Mouse (Mus musculus): Measurements from ENCODE around the gene Lexm. TPM values are rescaled to one million over a fixed set of nuclear protein-coding genes. Genes with fewer than 3 reads are reported as not detected.

The Lexm gene
- total RNA-seq, 1 experiment from 2014 or later = not detected

GRCm38 (mm10) chr4:106590142-106590541 lies 26.9 kb downstream of the Lexm start:
- no peak for ATAC-seq (replicated peaks; ENCODE audit: low read depth, poor library complexity, severe bottlenecking)

DNA sequence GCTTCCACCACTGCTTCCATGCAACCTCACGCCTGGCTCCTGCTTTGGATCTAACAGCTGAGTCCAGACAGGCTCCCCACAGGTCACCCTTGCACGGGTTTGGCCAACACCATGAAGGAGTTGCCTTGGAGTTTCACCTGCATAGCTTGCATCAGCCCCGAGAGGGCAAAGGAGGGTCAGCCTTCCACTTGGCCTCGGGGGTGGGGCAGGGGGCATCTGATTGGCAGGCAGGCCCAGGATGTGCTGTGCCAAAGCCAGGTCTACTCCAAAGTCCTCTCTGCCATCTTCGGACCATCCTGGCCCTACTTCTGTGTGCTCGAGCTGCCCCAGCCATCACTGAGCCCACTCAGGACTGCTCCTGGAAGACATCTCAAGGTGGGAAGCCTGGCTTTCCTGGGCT lies 30.0 kb downstream of the Lexm start:
- ATAC-seq (replicated peaks; ENCODE audit: low read depth, poor library complexity, severe bottlenecking) = no peak

GRCm38 (mm10) chr4:106584665-106585064 lies 32.4 kb downstream of the Lexm start:
- no peak for ATAC-seq (replicated peaks; ENCODE audit: low read depth, poor library complexity, severe bottlenecking)

DNA sequence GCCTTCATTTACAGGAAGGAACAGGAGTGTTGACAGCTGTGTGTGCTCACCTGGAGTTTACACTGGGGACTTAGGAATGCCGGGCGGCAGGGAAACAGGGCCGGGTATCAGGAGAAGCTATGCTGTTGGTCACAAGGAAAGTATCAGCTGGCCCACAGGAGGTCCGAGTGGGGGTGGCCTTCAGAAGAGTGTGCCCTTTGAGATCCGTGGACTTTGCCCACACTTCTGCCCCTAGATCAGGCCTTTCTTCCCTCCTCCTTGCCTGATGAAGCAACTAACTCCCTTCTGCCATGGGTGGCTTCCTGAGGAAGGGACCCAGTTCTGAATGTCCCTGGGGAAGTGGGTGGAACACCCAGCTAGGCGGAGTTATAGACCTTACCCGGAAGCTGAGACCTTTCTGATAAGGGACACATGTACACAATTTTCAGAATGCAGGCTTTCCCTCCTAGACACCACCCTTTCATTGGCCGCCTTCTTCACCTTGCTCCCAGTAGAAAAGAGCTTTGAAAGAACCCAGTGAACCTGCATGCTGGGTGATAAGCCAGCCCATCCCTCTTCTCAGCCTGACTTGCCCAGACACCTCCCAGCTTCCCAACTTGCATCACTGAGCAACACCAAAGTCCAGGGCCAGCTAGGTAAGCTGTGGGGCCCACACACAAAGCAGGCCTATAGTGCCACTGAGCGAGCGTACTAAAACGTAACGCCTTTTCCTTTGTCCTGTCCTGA lies 34.5 kb downstream of the Lexm start:
- ATAC-seq (replicated peaks; ENCODE audit: low read depth, poor library complexity, severe bottlenecking) = peak; percentile 54; the same call in 1 of the 2 replicates

GRCm38 (mm10) chr4:106581865-106582204 lies 35.2 kb downstream of the Lexm start:
- ATAC-seq (replicated peaks; ENCODE audit: low read depth, poor library complexity, severe bottlenecking) = no peak

DNA sequence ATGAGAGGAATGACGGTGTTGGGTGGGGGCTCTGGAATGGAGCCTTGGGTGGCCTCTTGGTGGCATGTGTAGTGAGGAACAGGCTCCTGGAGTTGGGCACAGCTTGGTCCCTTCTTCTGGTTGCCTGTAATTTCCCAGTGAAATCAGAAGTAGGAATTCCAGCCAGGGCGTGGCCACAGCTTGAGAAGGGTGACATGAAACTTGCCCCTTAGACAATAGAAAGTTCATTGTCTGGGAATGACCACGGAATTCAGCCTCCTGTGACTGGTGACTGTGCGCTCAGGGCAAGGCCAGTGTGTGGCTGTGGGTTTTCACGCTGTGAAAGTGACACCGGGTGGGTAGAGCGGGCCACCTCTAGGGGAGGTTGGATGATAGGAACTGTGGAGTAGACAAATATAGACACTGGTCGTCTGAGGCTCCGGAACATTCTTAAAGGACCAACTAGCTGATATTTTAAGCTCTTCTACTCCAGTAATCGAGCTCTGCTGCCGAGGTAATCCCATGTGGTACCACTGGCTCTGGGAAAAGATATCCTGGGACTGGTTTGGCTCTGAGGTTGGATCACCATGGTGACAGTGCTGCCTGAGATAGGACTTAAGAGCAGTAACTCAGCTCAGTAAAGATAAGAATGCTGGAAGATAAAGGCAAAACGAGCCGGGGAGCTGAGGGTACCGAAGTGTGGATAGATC lies 35.7 kb downstream of the Lexm start:
- ATAC-seq (replicated peaks; ENCODE audit: low read depth, poor library complexity, severe bottlenecking) = no peak

GRCm38 (mm10) chr4:106577511-106577910 lies 39.5 kb downstream of the Lexm start:
- no peak for ATAC-seq (replicated peaks; ENCODE audit: low read depth, poor library complexity, severe bottlenecking)

- ATAC-seq (replicated peaks; ENCODE audit: low read depth, poor library complexity, severe bottlenecking) = no peak
Observed at GRCm38 (mm10) chr4:106575022-106575421, 42.0 kb downstream of the Lexm start.

- no peak for ATAC-seq (replicated peaks; ENCODE audit: low read depth, poor library complexity, severe bottlenecking)
Observed at GRCm38 (mm10) chr4:106571081-106571724, 45.8 kb downstream of the Lexm start.

DNA sequence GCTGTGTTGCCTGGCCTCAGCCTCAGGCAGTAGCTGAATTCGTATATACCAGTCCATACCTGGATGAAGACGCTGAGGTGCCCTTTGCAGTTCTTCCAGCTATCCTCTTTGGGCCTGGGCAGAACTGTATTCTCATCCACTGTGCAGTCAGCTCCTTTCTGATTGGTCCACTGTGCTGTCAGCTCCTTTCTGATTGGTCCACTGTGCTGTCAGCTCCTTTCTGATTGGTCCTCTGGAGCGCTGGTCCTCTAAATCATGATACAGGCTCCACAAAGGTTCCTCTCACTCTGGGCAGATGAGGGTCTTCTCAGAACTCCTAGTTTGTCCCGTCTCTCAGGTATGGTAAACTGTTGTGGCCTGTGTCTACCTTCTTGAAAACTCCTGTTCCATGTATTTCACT lies 47.4 kb downstream of the Lexm start:
- ATAC-seq (replicated peaks; ENCODE audit: low read depth, poor library complexity, severe bottlenecking) = no peak

DNA sequence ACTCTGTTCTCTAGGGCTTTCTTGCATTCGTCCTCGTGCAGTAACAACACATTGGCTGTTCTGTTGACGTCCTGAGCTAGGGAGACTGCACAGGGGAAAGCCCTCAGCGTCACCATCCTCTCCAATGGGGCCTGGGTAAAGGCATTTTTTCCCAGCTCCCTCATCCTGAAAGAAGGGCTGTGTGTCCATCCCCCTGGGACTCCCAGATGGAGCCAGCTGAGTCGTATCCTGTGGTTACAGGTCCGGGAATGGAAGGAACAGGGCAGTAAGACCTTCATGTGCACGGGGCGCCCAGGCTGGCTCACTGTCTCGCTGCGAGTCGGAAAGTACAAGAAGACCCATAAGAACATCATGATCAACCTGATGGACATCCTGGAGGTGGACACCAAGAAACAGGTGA lies 52.9 kb downstream of the Lexm start:
- no peak for ATAC-seq (replicated peaks; ENCODE audit: low read depth, poor library complexity, severe bottlenecking)

DNA sequence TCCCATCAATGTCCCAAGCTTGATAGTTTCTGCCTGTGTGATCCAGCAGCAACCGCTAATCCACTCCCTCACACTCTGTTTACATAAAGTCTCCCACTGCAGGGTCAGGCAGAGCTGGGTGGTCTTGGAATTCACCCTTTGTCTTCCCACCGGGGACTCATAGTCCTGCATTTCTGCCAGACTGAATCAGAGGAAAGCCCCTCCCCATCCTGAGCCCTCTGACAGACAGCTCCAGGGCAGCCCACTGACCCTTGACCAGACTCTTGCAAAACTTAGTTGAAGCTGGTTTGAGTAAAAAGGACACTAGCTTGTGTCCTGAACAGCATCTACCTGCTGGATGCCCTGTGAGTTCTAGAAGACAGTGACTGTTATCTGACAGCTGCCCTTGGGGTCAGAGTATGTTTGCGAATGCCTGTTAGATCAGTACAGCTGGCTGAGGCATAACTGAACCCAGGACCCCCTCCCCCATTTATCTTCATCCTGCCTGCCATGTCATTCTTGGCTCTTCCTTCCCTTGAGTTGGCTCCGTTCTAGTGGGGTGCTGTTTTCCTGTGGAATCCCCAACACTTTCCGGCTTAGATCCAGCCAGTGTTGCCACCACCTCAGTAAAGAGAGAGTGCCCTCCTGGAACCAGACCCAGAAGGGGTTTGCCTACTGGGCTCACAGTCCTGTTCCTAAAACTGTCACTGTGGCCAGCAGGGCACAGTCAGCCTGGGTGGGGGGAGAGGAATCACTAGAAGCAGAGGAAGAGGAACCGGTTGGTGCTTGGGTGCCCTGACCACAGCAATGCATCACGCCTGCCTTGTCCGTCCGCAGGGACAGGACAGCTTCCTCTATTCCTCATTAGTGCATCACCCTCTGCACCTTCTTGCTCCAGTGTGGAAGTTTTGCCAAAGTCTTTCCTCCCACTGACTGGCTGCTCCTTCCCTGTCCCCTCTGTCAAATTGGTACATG lies 53.9 kb downstream of the Lexm start:
- peak; percentile 72 for ATAC-seq (replicated peaks; ENCODE audit: low read depth, poor library complexity, severe bottlenecking)

DNA sequence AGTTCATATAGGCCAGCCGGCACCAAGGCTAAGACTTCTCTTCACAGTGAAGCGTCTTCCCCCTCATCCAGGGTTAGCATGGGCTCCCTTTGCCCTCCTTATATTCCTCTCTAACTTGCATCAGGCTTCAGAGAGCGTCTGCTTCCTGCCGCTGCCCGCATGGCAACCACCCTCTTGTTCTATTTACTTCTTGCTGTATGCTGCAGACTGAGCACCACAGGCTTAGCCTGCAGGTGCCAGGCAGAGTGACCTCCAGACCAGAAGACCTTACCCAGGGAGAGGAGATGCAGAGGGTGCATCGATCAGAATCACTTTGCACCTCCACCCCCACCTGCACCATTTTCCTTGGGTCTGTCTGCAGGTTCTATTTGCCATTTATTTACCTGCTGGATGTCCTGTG lies 55.0 kb downstream of the Lexm start:
- ATAC-seq (replicated peaks; ENCODE audit: low read depth, poor library complexity, severe bottlenecking) = no peak

GRCm38 (mm10) chr4:106560846-106561781 lies 55.9 kb downstream of the Lexm start, which contains the start of gene Dhcr24:
Gene Dhcr24, plus strand, starts transcription at chr4:106561038.
- ATAC-seq (replicated peaks; ENCODE audit: low read depth, poor library complexity, severe bottlenecking) = peak; percentile 79

DNA sequence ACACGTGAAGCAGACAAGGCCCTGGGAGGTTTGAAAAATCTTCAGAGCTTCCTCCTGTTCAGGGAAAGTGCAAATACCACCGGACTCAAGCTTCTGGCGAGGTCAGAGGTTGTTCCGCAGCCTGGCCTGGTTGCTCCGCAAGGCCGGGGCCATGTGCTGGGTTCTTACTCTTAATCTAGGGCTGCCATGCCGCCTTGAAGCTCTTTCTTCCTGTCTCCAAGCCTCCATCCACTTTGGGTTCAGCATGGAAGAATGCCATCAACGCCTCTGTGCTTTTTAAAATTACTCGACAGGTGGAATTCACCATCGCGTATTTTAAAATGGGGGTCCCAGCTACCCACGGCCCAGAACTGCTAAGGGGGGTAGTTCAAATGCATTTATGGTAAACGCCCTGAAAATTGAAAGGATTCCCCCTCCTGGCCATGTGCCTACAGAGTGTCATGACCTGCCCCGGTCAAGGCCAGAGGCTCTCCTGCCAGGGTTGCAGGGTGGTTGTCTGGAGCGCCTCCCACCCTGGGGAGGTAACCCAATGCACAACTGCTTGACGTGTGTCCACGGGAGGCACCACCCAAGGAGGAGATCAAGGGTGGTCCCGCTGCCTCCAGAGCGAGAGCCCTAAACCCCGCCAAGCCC lies 56.7 kb downstream of the Lexm start:
- ATAC-seq (replicated peaks; ENCODE audit: low read depth, poor library complexity, severe bottlenecking) = peak; percentile 55

DNA sequence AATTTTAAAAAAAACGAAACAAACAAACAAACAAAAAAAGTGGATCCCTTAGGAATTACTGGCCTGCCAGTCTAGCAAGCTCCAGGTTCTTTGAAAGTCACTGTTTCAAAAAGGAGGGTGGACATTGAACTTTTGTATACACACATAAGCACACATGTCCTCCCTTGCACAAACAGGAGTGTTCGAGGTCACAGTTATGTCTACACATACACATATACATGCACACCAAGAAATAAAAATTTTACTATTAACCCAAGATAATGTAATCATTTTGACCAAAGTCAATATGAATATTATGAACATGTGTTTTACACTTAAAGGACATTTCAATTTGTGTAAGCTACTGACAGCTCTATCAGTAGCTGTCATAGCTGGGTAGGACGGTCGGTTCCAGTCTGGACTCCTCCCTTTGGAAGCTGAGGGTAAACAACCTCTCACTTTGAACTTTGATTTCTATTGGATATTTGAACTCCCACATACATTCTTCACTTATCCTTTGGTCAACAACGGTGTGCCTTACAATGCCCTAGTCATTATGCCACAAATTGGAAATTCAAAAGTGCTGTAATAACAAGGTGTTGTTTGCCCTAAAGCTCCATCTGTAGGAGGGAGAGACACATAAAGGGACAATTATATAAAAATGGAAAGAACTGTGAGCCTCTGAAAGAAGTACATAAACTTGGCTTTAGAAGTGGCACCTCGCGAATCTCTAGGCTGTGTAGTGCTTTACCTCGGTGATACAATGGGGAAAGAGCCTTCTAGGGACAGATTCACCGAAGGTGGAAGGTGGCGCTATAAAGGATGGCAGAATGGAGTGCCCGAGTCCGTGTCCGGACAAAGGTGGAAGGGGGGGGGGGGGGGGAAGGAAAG lies 57.5 kb downstream of the Lexm start:
- no peak for ATAC-seq (replicated peaks; ENCODE audit: low read depth, poor library complexity, severe bottlenecking)

DNA sequence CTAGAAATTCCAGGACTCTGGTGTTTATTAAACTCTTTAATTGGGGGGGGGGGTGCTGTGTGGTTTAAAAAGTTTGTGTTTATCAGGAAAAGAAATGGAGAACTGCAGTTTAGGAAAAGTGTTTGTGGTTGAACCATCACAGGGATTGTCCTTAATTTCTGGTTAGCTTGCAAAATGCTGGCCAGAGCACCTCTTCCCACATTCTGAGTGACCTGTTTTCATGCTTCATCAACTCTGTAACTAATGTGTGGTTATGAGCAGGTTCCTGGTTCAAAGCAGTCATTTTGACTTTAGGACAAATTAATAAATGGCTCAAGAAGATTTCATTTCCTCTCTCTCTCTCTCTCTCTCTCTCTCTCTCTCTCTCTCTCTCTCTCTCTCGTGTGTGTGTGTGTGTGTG lies 59.1 kb downstream of the Lexm start:
- ATAC-seq (replicated peaks; ENCODE audit: low read depth, poor library complexity, severe bottlenecking) = no peak

DNA sequence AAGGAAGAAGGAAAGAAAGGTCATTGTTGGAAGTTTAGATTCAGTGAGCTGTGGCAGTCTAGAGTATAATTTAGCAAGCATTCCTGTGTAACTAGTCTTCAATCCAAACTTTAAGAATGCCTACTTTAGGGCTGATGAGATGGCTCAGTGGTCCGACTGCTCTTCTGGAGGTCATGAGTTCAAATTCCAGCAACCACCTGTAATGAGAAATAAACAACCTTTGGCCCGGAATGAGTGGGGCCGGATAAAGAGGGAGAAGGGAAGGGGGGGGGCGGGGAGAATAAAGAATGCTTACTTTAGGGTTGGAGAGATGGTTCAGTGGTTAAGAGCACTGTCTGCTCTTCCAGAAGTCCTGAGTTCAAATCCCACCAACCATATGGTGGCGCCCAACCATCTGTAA lies 59.8 kb downstream of the Lexm start:
- no peak for ATAC-seq (replicated peaks; ENCODE audit: low read depth, poor library complexity, severe bottlenecking)
